Mouse (Mus musculus): ENCODE data around the gene Adpgk. TPM values are rescaled to one million over a fixed set of nuclear protein-coding genes. Genes with fewer than 3 reads are reported as not detected.

Gene Adpgk
- polyA plus RNA-seq, 1 experiment from 2014 or later, result 29.7 TPM

GRCm38 (mm10) chr9:59269728-59270127, 21.6 kb upstream of the Adpgk start:
- H3K9me3 ChIP-seq (replicated peaks; ENCODE audit: control insufficient read depth, low read length), result no peaks in the 10 kb centered on the region
- peak; percentile 57; the same call in 1 of the 2 replicates for ATAC-seq (ENCODE audit: insufficient read depth, low FRiP score)
- H3K4me3 ChIP-seq (replicated peaks; ENCODE audit: low read length), result no peak overlapping the region
- H3K36me3 ChIP-seq (ENCODE audit: control insufficient read depth, insufficient read depth, low read length), result no peaks in the 10 kb centered on the region
- H3K27ac ChIP-seq (ENCODE audit: low read length), result no peak overlapping the region
- H3K9ac ChIP-seq (ENCODE audit: low read length), result no peak overlapping the region
- no peak overlapping the region for H3K4me2 ChIP-seq (ENCODE audit: low read depth, low read length)
- 22% methylated on average over 5 of the region's 5 CpGs for WGBS
- H3K27me3 ChIP-seq (ENCODE audit: control insufficient read depth, insufficient read depth, low read length), result no peaks in the 10 kb centered on the region
- H3K4me1 ChIP-seq (ENCODE audit: control insufficient read depth, insufficient read depth, low read length), result 0 out of 2 replicates have a peak, but pooled peaks cover 3% of the 10 kb centered on the region

- no peak overlapping the region for H3K9ac ChIP-seq (ENCODE audit: low read length)
- 0 out of 2 replicates have a peak, but pooled peaks cover 3% of the 10 kb centered on the region for H3K4me1 ChIP-seq (ENCODE audit: control insufficient read depth, insufficient read depth, low read length)
- peak overlapping the region; percentile 50 for H3K27ac ChIP-seq (ENCODE audit: low read length)
- no peaks in the 10 kb centered on the region for H3K9me3 ChIP-seq (replicated peaks; ENCODE audit: control insufficient read depth, low read length)
- H3K27me3 ChIP-seq (ENCODE audit: control insufficient read depth, insufficient read depth, low read length), result no peaks in the 10 kb centered on the region
- no peak overlapping the region for H3K4me2 ChIP-seq (ENCODE audit: low read depth, low read length)
- WGBS, result 21% methylated on average over 4 of the region's 4 CpGs
- H3K36me3 ChIP-seq (ENCODE audit: control insufficient read depth, insufficient read depth, low read length), result no peaks in the 10 kb centered on the region
- ATAC-seq (ENCODE audit: insufficient read depth, low FRiP score), result no peak
- no peak overlapping the region for H3K4me3 ChIP-seq (replicated peaks; ENCODE audit: low read length)
Measured at GRCm38 (mm10) chr9:59271081-59271480, 20.3 kb upstream of the Adpgk start.

- 32% methylated on average over 6 of the region's 6 CpGs for WGBS
- Histone ChIP-seq H3K9me3 (replicated peaks; ENCODE audit: control insufficient read depth, low read length) (no peaks in the 10 kb centered on the region), H3K27ac (ENCODE audit: low read length) (peak overlapping the region; percentile 78), H3K36me3 (ENCODE audit: control insufficient read depth, insufficient read depth, low read length) (no peaks in the 10 kb centered on the region), H3K4me2 (ENCODE audit: low read depth, low read length) (no peak overlapping the region), H3K4me1 (ENCODE audit: control insufficient read depth, insufficient read depth, low read length) (0 out of 2 replicates have a peak, but pooled peaks cover 3% of the 10 kb centered on the region), H3K9ac (ENCODE audit: low read length) (no peak overlapping the region), H3K27me3 (ENCODE audit: control insufficient read depth, insufficient read depth, low read length) (no peaks in the 10 kb centered on the region), H3K4me3 (replicated peaks; ENCODE audit: low read length) (no peak overlapping the region)
- ATAC-seq (ENCODE audit: insufficient read depth, low FRiP score), result peak; percentile 96
Measured at GRCm38 (mm10) chr9:59271711-59272110, 19.6 kb upstream of the Adpgk start.

- H3K4me3 ChIP-seq (replicated peaks; ENCODE audit: low read length), result no peak overlapping the region
- H3K27ac ChIP-seq (ENCODE audit: low read length), result no peak overlapping the region
- no peak for ATAC-seq (ENCODE audit: insufficient read depth, low FRiP score)
Measured at GRCm38 (mm10) chr9:59273199-59273598, 18.2 kb upstream of the Adpgk start.

GRCm38 (mm10) chr9:59274846-59275455, 16.4 kb upstream of the Adpgk start:
- ATAC-seq (ENCODE audit: insufficient read depth, low FRiP score), result no peak
- no peak overlapping the region for H3K4me2 ChIP-seq (ENCODE audit: low read depth, low read length)
- no peaks in the 10 kb centered on the region for H3K36me3 ChIP-seq (ENCODE audit: control insufficient read depth, insufficient read depth, low read length)
- no peak overlapping the region for H3K27ac ChIP-seq (ENCODE audit: low read length)
- no peaks in the 10 kb centered on the region for H3K27me3 ChIP-seq (ENCODE audit: control insufficient read depth, insufficient read depth, low read length)
- H3K4me3 ChIP-seq (replicated peaks; ENCODE audit: low read length), result no peak overlapping the region
- H3K9ac ChIP-seq (ENCODE audit: low read length), result no peak overlapping the region
- H3K4me1 ChIP-seq (ENCODE audit: control insufficient read depth, insufficient read depth, low read length), result no peaks in the 10 kb centered on the region
- no peaks in the 10 kb centered on the region for H3K9me3 ChIP-seq (replicated peaks; ENCODE audit: control insufficient read depth, low read length)
- 88% methylated on average over 19 of the region's 19 CpGs for whole genome bisulfite sequencing

More at GRCm38 (mm10) chr9:59273199-59273598, 18.2 kb upstream of the Adpgk start:
- no peak overlapping the region for H3K9ac ChIP-seq (ENCODE audit: low read length)
- no peaks in the 10 kb centered on the region for H3K36me3 ChIP-seq (ENCODE audit: control insufficient read depth, insufficient read depth, low read length)
- H3K4me2 ChIP-seq (ENCODE audit: low read depth, low read length), result no peak overlapping the region
- 0 out of 2 replicates have a peak, but pooled peaks cover 3% of the 10 kb centered on the region for H3K4me1 ChIP-seq (ENCODE audit: control insufficient read depth, insufficient read depth, low read length)
- H3K27me3 ChIP-seq (ENCODE audit: control insufficient read depth, insufficient read depth, low read length), result no peaks in the 10 kb centered on the region
- H3K9me3 ChIP-seq (replicated peaks; ENCODE audit: control insufficient read depth, low read length), result no peaks in the 10 kb centered on the region

GRCm38 (mm10) chr9:59278199-59278598, 13.2 kb upstream of the Adpgk start:
- Histone ChIP-seq H3K9me3 (replicated peaks; ENCODE audit: control insufficient read depth, low read length) (no peaks in the 10 kb centered on the region), H3K9ac (ENCODE audit: low read length) (no peak overlapping the region), H3K4me2 (ENCODE audit: low read depth, low read length) (no peak overlapping the region), H3K4me1 (ENCODE audit: control insufficient read depth, insufficient read depth, low read length) (no peaks in the 10 kb centered on the region), H3K27ac (ENCODE audit: low read length) (no peak overlapping the region), H3K27me3 (ENCODE audit: control insufficient read depth, insufficient read depth, low read length) (no peaks in the 10 kb centered on the region), H3K4me3 (replicated peaks; ENCODE audit: low read length) (no peak overlapping the region), H3K36me3 (ENCODE audit: control insufficient read depth, insufficient read depth, low read length) (no peaks in the 10 kb centered on the region)
- WGBS, result 89% methylated on average over 2 of the region's 2 CpGs
- no peak for ATAC-seq (ENCODE audit: insufficient read depth, low FRiP score)

GRCm38 (mm10) chr9:59278694-59279093, 12.7 kb upstream of the Adpgk start:
- Histone ChIP-seq H3K4me1 (ENCODE audit: control insufficient read depth, insufficient read depth, low read length) (no peaks in the 10 kb centered on the region), H3K36me3 (ENCODE audit: control insufficient read depth, insufficient read depth, low read length) (no peaks in the 10 kb centered on the region), H3K27ac (ENCODE audit: low read length) (no peak overlapping the region), H3K27me3 (ENCODE audit: control insufficient read depth, insufficient read depth, low read length) (no peaks in the 10 kb centered on the region), H3K9ac (ENCODE audit: low read length) (no peak overlapping the region), H3K9me3 (replicated peaks; ENCODE audit: control insufficient read depth, low read length) (no peaks in the 10 kb centered on the region), H3K4me3 (replicated peaks; ENCODE audit: low read length) (no peak overlapping the region), H3K4me2 (ENCODE audit: low read depth, low read length) (no peak overlapping the region)
- no peak for ATAC-seq (ENCODE audit: insufficient read depth, low FRiP score)
- 63% methylated on average over 5 of the region's 5 CpGs for WGBS

GRCm38 (mm10) chr9:59280888-59281287, 10.5 kb upstream of the Adpgk start:
- WGBS, result 88% methylated on average over 5 of the region's 5 CpGs
- Histone ChIP-seq H3K4me2 (ENCODE audit: low read depth, low read length) (no peak overlapping the region), H3K27me3 (ENCODE audit: control insufficient read depth, insufficient read depth, low read length) (no peaks in the 10 kb centered on the region), H3K4me1 (ENCODE audit: control insufficient read depth, insufficient read depth, low read length) (no peaks in the 10 kb centered on the region), H3K9me3 (replicated peaks; ENCODE audit: control insufficient read depth, low read length) (no peaks in the 10 kb centered on the region), H3K9ac (ENCODE audit: low read length) (no peak overlapping the region), H3K36me3 (ENCODE audit: control insufficient read depth, insufficient read depth, low read length) (no peaks in the 10 kb centered on the region), H3K4me3 (replicated peaks; ENCODE audit: low read length) (no peak overlapping the region), H3K27ac (ENCODE audit: low read length) (no peak overlapping the region)
- ATAC-seq (ENCODE audit: insufficient read depth, low FRiP score), result no peak

- WGBS, result 34% methylated on average over 27 of the region's 27 CpGs
- no peaks in the 10 kb centered on the region for H3K36me3 ChIP-seq (ENCODE audit: control insufficient read depth, insufficient read depth, low read length)
- ATAC-seq (ENCODE audit: insufficient read depth, low FRiP score), result peak; percentile 78
- H3K9me3 ChIP-seq (replicated peaks; ENCODE audit: control insufficient read depth, low read length), result no peaks in the 10 kb centered on the region
- no peaks in the 10 kb centered on the region for H3K27me3 ChIP-seq (ENCODE audit: control insufficient read depth, insufficient read depth, low read length)
- H3K4me3 ChIP-seq (replicated peaks; ENCODE audit: low read length), result no peak overlapping the region
- no peaks in the 10 kb centered on the region for H3K4me1 ChIP-seq (ENCODE audit: control insufficient read depth, insufficient read depth, low read length)
- peak overlapping the region; percentile 31 for H3K4me2 ChIP-seq (ENCODE audit: low read depth, low read length)
- H3K27ac ChIP-seq (ENCODE audit: low read length), result no peak overlapping the region
- H3K9ac ChIP-seq (ENCODE audit: low read length), result no peak overlapping the region
Measured at GRCm38 (mm10) chr9:59281871-59282682, 9.3 kb upstream of the Adpgk start.
